Mouse (Mus musculus) cerebellum, adult 9-10 months (tissue): ENCODE measurements around the gene Gm17577.
"Not testable (repeated sequence)": the region's sequence is repeated elsewhere in the genome, so short reads cannot be mapped to it uniquely, and the experiment has no call there.

Experiments used
- DNase-seq: peaks from one replicate; pipeline ENCODE4 v3.0.0; 2022

The Gm17577 gene

DNA sequence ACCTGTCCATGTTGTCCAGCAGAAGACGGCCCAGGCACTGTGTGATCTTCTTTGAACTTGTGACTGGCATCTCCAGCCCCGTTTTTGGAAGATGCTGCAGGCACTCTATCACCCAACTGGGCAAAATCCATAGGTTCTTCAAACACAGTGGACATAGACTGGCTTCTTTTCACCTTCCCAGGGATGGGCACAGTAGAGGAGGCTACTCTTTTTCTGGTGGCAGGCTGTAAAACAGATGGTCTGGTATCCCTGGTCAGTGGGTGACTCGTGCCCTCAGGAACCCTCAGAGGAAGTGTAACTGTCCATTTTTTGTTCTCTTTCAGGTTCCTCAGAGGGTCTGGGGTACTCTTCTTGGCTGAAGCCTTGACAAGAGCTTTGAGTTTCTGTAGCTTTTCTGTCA is at the start of gene Gm17577:
TSS of gene Gm17577 (minus strand) at position 101 of the 400 bp plus-strand sequence.
- not testable (repeated sequence) for DNase-seq

DNA sequence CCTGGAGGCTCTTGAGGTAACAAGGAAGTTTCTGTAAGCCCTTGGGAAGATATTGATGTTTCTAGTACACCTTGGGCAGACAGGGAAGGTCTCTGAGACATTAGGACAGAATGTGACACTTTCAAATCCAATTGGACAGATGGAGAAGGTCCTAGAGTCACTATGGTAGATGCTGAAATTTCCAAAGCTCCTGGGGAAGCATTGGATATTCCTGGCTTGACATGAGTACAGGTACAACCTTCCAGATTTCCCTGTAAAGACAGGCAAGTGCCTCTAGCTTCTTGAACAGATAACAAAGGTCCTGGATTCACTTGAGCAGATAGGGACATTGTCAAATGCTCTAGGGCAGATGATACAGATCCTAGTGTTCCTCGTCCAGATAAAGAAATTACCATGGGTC is 24.3 kb downstream of the Gm17577 start, which contains the start of gene Srsx:
TSS of gene Srsx (minus strand) at position 101 of the 400 bp plus-strand sequence.
- DNase-seq = not testable (repeated sequence)
